Mouse (Mus musculus): ENCODE measurements at regions not wholly inside any gene's neighbourhood (a gene's known extent, or its start where the extent isn't known, plus 50 kb on each side); places are given as distances from the start of the nearest gene placed in this dataset.

GRCm38 (mm10) chr3:143053286-143053993, 171.6 kb upstream of the Pkn2 start:
- DNase-seq (ENCODE audit: low spot score) = peak; percentile 54

GRCm38 (mm10) chr3:143040666-143041065, 158.9 kb upstream of the Pkn2 start:
- peak; percentile 68 for DNase-seq (ENCODE audit: low spot score)

GRCm38 (mm10) chr3:143036108-143036507, 154.3 kb upstream of the Pkn2 start:
- DNase-seq (ENCODE audit: low spot score) = no peak

GRCm38 (mm10) chr3:143034588-143034987, 152.8 kb upstream of the Pkn2 start:
- DNase-seq (ENCODE audit: low spot score) = no peak

- no peak for DNase-seq (ENCODE audit: low spot score)
Measured at GRCm38 (mm10) chr3:143022486-143022885, 140.7 kb upstream of the Pkn2 start.

- DNase-seq (ENCODE audit: low spot score) = no peak
Measured at GRCm38 (mm10) chr3:143021159-143021871, 139.5 kb upstream of the Pkn2 start.

GRCm38 (mm10) chr3:143017480-143017879, 135.7 kb upstream of the Pkn2 start:
- DNase-seq (ENCODE audit: low spot score) = no peak

- DNase-seq (ENCODE audit: low spot score) = no peak
Measured at GRCm38 (mm10) chr3:143016758-143017157, 135.0 kb upstream of the Pkn2 start.

GRCm38 (mm10) chr3:143014421-143014820, 132.6 kb upstream of the Pkn2 start:
- no peak for DNase-seq (ENCODE audit: low spot score)

- no peak for DNase-seq (ENCODE audit: low spot score)
Measured at GRCm38 (mm10) chr3:143007047-143007446, 125.2 kb upstream of the Pkn2 start.

GRCm38 (mm10) chr3:143001952-143002351, 120.1 kb upstream of the Pkn2 start:
- DNase-seq (ENCODE audit: low spot score) = peak; percentile 17

GRCm38 (mm10) chr3:142995981-142996743, 114.4 kb upstream of the Pkn2 start:
- no peak for DNase-seq (ENCODE audit: low spot score)

GRCm38 (mm10) chr3:142984547-142984946, 102.7 kb upstream of the Pkn2 start:
- DNase-seq (ENCODE audit: low spot score) = peak; percentile 20

GRCm38 (mm10) chr3:142981221-142981620, 99.4 kb upstream of the Pkn2 start:
- no peak for DNase-seq (ENCODE audit: low spot score)

GRCm38 (mm10) chr3:142979161-142979560, 97.4 kb upstream of the Pkn2 start:
- no peak for DNase-seq (ENCODE audit: low spot score)

- DNase-seq (ENCODE audit: low spot score) = no peak
Measured at GRCm38 (mm10) chr3:142976519-142977394, 95.0 kb upstream of the Pkn2 start.

- no peak for DNase-seq (ENCODE audit: low spot score)
Measured at GRCm38 (mm10) chr3:142975606-142976005, 93.8 kb upstream of the Pkn2 start.

GRCm38 (mm10) chr3:142969501-142969900, 87.7 kb upstream of the Pkn2 start:
- no peak for DNase-seq (ENCODE audit: low spot score)

GRCm38 (mm10) chr3:142965604-142966003, 83.8 kb upstream of the Pkn2 start:
- DNase-seq (ENCODE audit: low spot score) = no peak

GRCm38 (mm10) chr3:142963818-142964372, 82.1 kb upstream of the Pkn2 start:
- no peak for DNase-seq (ENCODE audit: low spot score)

GRCm38 (mm10) chr3:142957768-142958167, 76.0 kb upstream of the Pkn2 start:
- DNase-seq (ENCODE audit: low spot score) = no peak

Measured in lung, postnatal 25 days (tissue).